Mouse (Mus musculus): ENCODE measurements at regions not wholly inside any gene's neighbourhood (a gene's known extent, or its start where the extent isn't known, plus 50 kb on each side); places are given as distances from the start of the nearest gene placed in this dataset.

DNA sequence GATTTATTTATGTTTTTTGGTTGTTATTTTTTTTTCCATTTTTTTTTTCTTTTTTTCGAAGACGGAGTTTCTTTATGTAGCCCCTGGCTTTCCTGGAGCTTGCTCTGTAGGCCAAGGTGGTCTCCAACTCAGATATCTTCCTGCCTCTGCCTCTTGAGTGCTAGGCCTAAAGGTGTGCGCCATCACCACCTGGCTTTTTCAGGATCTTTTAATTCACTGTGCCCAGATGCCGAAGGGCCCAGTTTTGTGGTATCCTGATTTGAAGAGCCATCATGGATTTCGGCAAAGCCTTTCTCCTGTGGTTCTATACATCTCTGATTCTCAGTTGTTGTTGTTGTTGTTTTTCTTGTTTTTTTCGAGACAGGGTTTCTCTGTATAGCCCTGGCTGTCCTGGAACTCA is 72.3 kb upstream of the Nek6 start:
- Histone ChIP-seq H3K9ac (ENCODE audit: low read depth, low read length) (no peak overlapping the region), H3K4me2 (replicated peaks; ENCODE audit: low read depth, low read length) (no peak overlapping the region), H3K9me3 (ENCODE audit: control insufficient read depth, low read length) (no peaks in the 10 kb centered on the region), H3K27ac (ENCODE audit: low read depth, low read length) (no peak overlapping the region), H3K4me3 (ENCODE audit: low read length) (no peak overlapping the region), H3K4me1 (ENCODE audit: control insufficient read depth, insufficient read depth, low read length) (no peaks in the 10 kb centered on the region), H3K36me3 (ENCODE audit: control insufficient read depth, insufficient read depth, low read length) (no peaks in the 10 kb centered on the region), H3K27me3 (ENCODE audit: control insufficient read depth, insufficient read depth, low read length) (no peaks in the 10 kb centered on the region)
- WGBS: 90% methylated on average over 6 of the region's 6 CpGs
- ATAC-seq (ENCODE audit: low FRiP score, low TSS enrichment): no peak

DNA sequence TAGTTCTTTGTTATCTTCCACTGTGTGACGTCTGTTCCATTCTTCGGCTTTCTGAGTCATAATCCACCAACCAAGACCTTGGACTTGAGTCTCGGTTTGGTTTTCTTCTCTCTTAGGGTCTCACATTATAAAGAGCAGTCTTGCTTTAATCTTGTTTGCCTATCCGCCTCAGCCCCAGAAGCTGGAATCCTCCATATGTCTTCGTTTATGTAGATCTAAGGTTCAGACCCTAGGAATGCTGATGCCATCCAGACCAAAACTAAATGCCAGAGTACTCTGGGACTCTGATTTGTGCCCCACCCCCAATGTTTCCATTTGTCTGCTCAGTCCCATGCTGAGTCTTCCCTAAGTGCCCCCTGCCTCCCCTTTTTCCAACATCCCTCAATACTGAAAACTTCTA is 71.5 kb upstream of the Nek6 start:
- H3K9me3 ChIP-seq (ENCODE audit: control insufficient read depth, low read length): no peaks in the 10 kb centered on the region
- WGBS: 88% methylated on average over 5 of the region's 5 CpGs
- ATAC-seq (ENCODE audit: low FRiP score, low TSS enrichment): no peak

DNA sequence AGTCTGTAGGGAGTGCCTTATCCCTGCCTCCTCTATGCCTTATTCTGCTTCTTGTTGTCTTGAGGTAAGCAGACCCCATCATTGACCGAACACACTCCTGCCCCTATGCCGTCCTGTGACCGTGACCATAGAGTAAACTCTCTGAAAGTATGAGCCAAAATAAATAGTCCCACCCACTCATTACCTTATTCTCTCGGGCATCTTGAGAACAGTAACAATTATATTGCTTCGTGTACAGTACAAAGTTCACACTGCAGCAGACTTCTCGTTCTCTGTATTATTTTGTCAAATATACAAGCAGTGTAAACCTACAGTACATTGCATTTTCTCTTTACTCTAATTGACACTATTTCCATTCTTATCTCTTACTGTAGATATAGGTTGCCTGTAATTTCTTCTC is 62.4 kb upstream of the Nek6 start:
- Histone ChIP-seq H3K27me3 (ENCODE audit: control insufficient read depth, insufficient read depth, low read length) (no peaks in the 10 kb centered on the region), H3K4me3 (ENCODE audit: low read length) (no peak overlapping the region), H3K9me3 (ENCODE audit: control insufficient read depth, low read length) (no peaks in the 10 kb centered on the region), H3K4me2 (replicated peaks; ENCODE audit: low read depth, low read length) (no peak overlapping the region), H3K9ac (ENCODE audit: low read depth, low read length) (no peak overlapping the region), H3K4me1 (ENCODE audit: control insufficient read depth, insufficient read depth, low read length) (no peaks in the 10 kb centered on the region), H3K36me3 (ENCODE audit: control insufficient read depth, insufficient read depth, low read length) (no peaks in the 10 kb centered on the region), H3K27ac (ENCODE audit: low read depth, low read length) (no peak overlapping the region)
- ATAC-seq (ENCODE audit: low FRiP score, low TSS enrichment): no peak
- WGBS: 75% methylated on average over 6 of the region's 6 CpGs

More for the DNA sequence above, 71.5 kb upstream of the Nek6 start:
- Histone ChIP-seq H3K9ac (ENCODE audit: low read depth, low read length) (no peak overlapping the region), H3K36me3 (ENCODE audit: control insufficient read depth, insufficient read depth, low read length) (no peaks in the 10 kb centered on the region), H3K27ac (ENCODE audit: low read depth, low read length) (no peak overlapping the region), H3K27me3 (ENCODE audit: control insufficient read depth, insufficient read depth, low read length) (no peaks in the 10 kb centered on the region), H3K4me1 (ENCODE audit: control insufficient read depth, insufficient read depth, low read length) (no peaks in the 10 kb centered on the region), H3K4me3 (ENCODE audit: low read length) (no peak overlapping the region), H3K4me2 (replicated peaks; ENCODE audit: low read depth, low read length) (no peak overlapping the region)

DNA sequence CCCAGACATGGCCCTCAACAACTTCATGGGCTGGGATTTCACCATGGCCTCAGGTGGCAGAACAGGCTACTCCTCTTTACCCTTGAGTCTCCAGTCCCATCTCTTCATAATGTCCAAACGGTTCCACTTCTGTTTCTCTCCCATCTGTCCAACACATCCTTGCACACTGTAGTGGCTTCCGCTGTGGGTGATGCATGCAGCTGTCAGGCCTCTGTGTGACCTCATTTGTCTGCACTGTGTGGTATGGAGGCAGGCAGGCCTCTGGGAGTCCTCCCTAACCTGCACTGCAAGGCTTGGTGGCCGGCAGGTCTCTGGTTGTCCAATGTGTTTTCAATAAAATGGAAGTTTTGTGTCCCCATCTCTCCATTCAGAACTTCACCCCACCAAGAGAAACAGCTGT is 54.9 kb upstream of the Nek6 start:
- Histone ChIP-seq H3K9me3 (ENCODE audit: control insufficient read depth, low read length) (no peaks in the 10 kb centered on the region), H3K4me1 (ENCODE audit: control insufficient read depth, insufficient read depth, low read length) (no peaks in the 10 kb centered on the region), H3K27ac (ENCODE audit: low read depth, low read length) (no peak overlapping the region), H3K27me3 (ENCODE audit: control insufficient read depth, insufficient read depth, low read length) (no peaks in the 10 kb centered on the region), H3K9ac (ENCODE audit: low read depth, low read length) (no peak overlapping the region), H3K4me2 (replicated peaks; ENCODE audit: low read depth, low read length) (no peak overlapping the region), H3K36me3 (ENCODE audit: control insufficient read depth, insufficient read depth, low read length) (no peaks in the 10 kb centered on the region), H3K4me3 (ENCODE audit: low read length) (no peak overlapping the region)
- WGBS: 80% methylated on average over 3 of the region's 3 CpGs
- ATAC-seq (ENCODE audit: low FRiP score, low TSS enrichment): no peak

DNA sequence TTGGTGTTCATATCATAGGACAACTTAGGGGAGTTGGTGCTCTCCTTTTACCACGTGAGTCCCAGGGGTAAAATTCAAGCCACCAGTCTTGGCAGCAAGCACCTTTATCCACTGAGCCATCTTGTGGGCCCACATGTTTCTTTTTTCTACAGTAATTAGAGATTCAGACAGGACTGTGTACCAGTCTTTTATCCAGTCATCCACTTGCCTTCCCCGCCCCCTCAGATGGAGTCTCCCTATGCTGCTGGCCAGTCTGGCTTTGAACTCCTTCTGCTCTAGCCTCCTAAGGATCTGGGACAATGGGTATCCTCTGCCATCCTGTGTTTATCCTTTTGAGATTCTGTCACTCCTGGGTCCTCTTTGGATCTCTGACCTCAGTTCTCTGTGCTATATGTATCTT is 51.1 kb upstream of the Nek6 start:
- H3K4me2 ChIP-seq (replicated peaks; ENCODE audit: low read depth, low read length): no peak overlapping the region
- H3K9me3 ChIP-seq (ENCODE audit: control insufficient read depth, low read length): no peaks in the 10 kb centered on the region
- H3K27me3 ChIP-seq (ENCODE audit: control insufficient read depth, insufficient read depth, low read length): no peaks in the 10 kb centered on the region
- no peaks in the 10 kb centered on the region for H3K36me3 ChIP-seq (ENCODE audit: control insufficient read depth, insufficient read depth, low read length)
- WGBS: 77% methylated on average over 2 of the region's 2 CpGs
- H3K4me3 ChIP-seq (ENCODE audit: low read length): no peak overlapping the region
- no peak overlapping the region for H3K9ac ChIP-seq (ENCODE audit: low read depth, low read length)
- no peak for ATAC-seq (ENCODE audit: low FRiP score, low TSS enrichment)
- H3K27ac ChIP-seq (ENCODE audit: low read depth, low read length): no peak overlapping the region
- H3K4me1 ChIP-seq (ENCODE audit: control insufficient read depth, insufficient read depth, low read length): no peaks in the 10 kb centered on the region

DNA sequence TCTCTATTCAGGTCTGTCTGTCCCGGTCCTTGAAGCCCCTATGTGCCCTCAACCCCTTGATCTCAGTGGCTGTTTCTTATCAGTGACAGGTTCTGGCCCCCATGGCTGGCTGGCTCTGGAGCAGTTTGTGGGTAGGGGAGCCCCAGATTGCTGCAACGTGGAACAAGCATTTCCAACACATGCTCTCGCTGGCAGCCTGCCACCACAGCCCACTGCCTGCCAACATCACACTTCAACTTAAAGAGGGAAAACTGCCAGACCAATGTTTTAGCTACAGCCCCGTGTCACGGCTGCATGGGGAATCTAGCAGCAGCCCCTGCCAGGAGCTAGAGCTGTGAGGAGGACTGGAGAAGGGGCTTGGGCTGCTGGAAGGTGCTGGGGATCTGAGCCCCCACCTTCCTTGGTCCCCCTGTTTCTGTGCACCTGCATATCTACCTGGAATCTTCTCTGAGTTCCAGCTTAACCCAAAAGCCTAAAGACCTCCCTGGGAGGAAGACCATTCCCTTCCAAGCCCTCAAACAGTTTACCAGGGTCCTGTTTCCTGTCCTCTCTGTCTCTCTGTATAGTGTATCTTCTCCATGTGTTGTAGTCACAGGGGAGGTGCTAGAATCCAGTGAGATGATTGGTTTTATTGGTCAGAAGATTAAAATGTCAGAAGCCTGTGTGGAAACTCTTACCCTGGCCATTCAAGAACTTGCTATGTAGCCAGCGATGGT is 50.5 kb upstream of the Nek6 start:
- Histone ChIP-seq H3K36me3 (ENCODE audit: control insufficient read depth, insufficient read depth, low read length) (no peaks in the 10 kb centered on the region), H3K9me3 (ENCODE audit: control insufficient read depth, low read length) (no peaks in the 10 kb centered on the region), H3K27ac (ENCODE audit: low read depth, low read length) (no peak overlapping the region), H3K4me2 (replicated peaks; ENCODE audit: low read depth, low read length) (no peak overlapping the region), H3K9ac (ENCODE audit: low read depth, low read length) (no peak overlapping the region), H3K4me1 (ENCODE audit: control insufficient read depth, insufficient read depth, low read length) (no peaks in the 10 kb centered on the region), H3K4me3 (ENCODE audit: low read length) (no peak overlapping the region), H3K27me3 (ENCODE audit: control insufficient read depth, insufficient read depth, low read length) (no peaks in the 10 kb centered on the region)
- WGBS: 50% methylated on average over 6 of the region's 6 CpGs
- ATAC-seq (ENCODE audit: low FRiP score, low TSS enrichment): no peak
